Mouse (Mus musculus): ENCODE results near the gene Oaf.
A peak's percentile ranks its signal among the peaks of the same experiment; 100 is the strongest.

The Oaf gene

DNA sequence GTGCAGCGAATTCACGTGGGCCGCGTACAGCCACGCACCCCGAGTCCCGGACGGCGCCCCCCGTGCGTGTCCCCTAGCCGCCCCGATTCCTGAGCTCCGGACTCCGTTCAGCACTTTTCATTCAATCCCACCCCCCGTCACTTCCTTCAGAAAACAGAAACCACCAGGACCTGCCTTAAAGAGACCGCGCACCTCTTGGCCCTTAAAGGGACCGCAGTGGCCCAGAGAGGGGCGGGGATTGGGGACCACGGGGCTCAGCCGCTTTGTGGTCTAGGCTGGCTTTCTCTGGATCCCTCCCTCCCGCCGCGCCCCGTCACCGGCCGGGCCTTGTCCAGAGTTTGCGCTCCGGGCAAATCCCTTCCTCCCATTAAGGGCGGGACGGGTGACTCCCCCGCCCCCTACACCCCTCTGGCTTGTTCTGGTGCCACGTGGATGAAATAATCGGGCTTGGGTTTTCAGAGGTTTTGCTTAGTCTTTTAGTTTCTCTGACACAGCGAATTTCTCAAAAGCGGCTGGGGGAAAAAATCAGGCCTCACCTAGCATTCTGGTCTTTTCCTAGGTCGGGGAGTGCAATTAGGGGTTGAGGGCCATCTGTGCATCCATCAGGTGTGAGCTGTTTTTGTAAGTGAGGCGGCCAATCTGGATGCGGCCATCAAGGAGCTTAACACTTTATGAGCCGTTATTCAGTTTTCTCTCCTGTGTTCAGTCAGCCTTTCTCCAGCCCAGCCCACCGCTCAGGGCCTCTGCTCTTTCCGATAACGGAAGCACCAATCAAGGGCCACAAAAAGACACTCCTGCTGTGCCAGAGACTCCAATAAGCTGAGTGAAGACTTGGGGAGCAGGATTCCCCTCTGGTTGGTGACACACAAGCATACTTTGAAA lies at the start of gene Oaf:
Oaf (minus strand) TSS at position 200 of the 882 bp plus-strand sequence.
- peak; percentile 95 for DNase-seq

- peak; percentile 23 for DNase-seq
These were observed 47.2 kb upstream of the Oaf start for GRCm38 (mm10) chr9:43286870-43287269.

- no peak for DNase-seq
These were observed 45.6 kb upstream of the Oaf start for GRCm38 (mm10) chr9:43285281-43285680.

DNA sequence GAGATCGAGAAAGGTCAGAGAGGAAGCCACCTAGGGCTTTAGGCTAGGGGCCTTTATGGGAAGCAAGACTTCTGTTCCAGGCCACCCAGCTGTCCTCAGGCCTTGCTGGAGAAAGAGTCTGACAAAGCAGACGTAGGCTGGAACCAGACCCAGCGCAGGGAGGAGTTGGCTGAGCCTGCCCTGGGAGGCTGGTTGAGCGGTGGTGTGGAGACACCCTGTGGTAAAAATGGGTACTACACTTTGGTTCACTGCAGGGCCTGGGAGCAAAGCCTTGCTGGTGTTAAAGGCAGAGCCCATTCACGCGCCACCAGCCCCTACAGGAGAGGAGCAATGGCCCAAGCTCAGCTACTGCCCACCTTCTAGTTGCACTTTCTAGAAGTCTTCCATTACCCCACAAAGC lies 44.6 kb upstream of the Oaf start:
- DNase-seq, result peak; percentile 64

DNA sequence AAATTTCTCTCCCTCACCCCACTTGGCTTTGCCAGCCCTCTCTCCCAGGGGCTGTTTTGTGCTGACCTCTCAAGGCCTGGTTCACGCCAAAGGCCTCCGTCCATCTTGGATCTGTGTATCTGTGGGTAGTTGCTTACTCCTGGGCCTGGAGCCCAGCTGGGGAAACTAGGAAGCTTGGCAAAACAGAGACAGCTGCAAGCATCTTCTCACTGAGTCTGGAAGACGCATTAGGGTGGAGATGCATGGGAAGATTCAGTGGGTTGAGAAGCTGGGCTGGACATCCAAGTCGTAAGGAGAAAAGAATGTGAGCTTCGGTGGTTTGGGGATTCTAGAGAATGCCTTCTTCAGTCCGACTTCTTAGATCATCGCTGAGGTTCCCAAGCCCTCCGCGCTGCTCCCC lies 34.0 kb upstream of the Oaf start:
- DNase-seq, result no peak

- DNase-seq, result no peak
These were observed 32.2 kb upstream of the Oaf start for GRCm38 (mm10) chr9:43271761-43272518.

GRCm38 (mm10) chr9:43270723-43271252 lies 31.1 kb upstream of the Oaf start:
- no peak for DNase-seq

DNA sequence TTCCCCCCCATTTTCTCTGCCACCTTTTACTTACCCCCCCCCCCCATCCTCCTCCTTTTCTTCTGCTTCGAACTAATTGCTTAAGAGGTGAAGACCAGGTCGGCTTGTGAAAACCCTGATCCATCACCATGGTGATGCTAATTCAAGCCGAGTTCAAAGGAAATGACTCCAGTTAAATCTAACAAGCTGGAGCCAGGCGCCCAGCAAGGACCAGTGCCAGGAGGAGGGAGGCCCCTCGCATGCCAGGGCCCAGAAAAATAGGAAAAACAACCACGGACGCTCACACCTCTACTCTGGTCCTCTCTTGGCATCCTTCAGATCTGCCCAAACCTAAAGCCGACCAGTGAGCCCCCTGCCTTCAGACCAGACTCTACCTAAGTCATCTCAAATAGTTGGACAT lies 29.5 kb upstream of the Oaf start:
- DNase-seq, result no peak

DNA sequence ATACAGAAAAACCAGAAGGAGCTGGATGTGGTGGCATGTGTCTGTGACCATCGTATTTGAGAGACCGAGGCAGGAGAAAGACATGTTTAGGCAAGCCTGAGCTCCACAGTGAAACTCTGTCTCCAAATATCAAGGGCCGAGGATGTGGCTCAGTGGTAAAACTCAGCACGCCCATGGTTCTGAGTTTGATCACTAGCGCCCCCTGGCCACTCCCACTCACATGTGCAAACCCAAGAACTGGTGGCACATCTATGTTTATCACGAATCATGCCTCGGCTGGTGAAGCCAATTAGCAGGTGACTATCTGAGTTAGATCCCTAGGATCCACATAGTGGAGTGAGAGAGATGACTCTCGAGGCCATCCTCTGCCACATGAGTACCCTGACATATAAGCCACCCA lies 27.6 kb upstream of the Oaf start:
- DNase-seq, result no peak

DNA sequence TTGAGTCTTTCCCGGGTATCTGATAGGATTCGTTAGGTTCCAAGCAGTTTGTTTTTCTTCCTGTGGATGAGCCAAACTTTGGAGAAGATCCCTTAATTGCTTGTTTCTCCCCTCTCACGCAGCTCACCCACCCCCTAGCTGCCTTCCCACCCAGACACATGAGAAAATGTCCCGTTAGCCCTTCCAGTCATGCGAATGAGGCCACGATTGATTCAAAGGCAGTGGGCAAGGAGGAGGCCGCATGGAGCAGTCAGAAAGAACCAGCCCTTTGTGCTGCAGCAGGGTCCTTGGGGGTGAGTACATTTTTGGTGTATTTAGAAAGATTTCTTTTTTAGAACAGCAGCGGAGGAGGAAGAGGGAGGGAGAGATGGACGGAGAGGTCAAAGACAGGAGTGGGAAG lies 25.5 kb upstream of the Oaf start:
- no peak for DNase-seq

DNA sequence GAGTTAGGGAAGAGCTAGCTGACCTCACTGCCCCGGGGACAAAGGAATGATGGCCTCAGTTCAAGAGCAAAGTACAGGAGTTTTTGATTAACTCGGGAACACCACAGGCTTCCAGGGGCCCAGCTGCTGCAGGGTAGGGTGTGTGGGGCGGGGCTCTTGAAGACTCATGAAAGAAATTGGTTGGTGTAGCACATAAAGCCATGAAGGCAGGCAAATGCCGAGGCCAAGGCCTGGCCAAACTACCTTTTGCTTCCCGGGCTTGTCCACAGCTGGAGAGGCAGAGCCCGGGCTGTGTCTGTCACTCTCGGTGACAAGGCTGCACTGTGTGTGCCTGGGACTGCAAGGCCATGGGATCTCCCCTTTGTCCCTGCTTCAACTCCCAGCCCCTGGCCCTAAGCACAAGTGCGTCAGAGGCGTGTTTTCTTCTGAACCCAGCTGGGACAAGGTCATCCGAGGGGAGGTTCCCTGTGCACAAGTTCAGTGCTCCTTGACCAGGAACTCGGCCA lies 24.3 kb upstream of the Oaf start:
- peak; percentile 95 for DNase-seq

DNA sequence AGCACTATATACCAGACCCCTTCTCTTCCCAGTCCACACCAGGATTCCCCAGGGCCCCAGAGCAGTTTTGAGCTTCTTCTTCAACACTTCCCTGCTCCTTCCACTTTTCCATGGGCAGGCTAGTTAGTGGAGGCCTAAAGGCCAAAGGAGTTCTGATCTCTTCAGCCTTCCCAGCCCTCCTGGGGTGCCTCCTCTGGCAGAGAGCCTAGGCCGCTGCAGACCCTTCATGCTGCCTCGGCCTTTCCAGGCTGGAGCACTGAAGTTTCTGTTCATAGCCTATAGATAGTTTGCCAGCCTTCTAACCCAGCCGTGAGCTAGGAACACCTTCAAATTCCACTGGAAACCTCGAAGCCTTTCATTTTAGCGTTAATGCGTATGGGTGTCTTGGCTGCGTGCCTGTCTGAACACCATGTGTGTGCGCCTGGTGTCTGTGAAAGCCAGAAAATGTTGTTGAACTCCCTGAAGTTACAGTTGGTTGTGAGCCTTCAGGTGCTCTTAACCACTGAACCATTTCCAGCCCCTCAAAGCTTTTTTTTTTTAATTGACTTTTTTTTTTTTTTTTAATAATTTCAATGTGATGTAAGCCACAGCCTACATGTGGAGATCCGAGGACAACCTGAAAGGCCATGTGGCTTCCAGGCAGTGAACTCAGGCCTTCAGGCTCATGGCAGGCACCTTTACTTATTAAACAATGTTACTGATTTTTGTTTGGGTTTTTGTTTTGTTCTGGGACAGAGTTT lies 23.3 kb upstream of the Oaf start:
- DNase-seq, result peak; percentile 63

- DNase-seq, result no peak
These were observed 22.7 kb upstream of the Oaf start for GRCm38 (mm10) chr9:43262390-43262789.

DNA sequence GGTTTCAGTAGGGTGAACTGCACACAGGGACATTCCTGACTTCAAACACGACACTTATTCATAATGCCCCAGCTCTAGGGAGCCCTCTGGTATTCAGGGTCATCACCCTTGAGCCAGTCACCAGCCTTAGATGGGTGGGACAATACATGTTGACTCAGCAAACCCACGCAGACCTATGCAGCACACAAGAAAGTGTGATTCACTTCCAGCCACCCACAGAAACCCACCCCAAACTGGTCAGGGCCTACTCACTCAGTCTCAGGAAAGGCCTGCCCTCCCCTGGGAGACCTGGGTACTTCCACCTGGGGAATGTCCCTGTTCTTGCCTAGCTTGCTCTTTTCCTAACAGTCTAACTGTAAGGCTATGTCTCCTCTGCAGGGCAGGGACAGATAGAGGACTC lies 22.2 kb upstream of the Oaf start:
- no peak for DNase-seq

DNA sequence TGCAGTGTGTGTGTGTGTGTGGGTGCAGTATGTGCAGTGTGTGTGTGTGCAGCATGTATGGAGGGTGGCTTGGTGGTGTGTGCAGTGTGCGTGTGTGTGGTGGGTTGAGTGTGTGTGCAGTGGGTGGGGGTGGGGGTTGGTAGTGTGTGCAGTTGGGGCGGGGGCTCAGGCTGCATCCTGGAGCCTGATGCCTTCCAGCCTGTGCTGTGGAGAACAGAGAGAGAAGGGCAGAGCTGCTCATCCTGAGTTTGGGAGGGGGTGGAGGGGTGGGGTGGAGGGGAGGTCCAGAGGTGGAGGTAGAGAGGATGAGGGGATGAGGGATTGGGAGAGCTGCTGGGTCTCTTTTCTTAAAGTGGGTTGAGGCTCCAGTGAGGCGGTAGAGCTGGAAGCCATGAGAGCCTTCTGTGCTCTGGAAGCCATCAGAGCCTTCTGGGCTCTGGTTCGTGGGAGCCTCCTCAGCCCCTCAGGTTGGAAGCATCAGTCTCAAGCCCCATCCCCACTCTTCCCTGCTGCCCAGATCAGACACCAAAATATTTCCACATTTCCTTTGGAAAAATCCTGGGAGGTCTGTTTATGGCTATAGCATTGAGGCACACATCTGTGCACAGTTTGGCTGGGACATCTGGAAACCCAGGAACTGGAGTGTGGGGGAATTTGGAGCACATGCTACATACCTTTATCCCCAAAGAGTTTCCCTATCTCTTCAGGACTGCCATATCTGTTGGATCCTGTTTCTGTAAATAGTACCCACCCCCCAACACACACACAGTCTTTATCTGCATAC lies 21.6 kb upstream of the Oaf start:
- no peak for DNase-seq

DNA sequence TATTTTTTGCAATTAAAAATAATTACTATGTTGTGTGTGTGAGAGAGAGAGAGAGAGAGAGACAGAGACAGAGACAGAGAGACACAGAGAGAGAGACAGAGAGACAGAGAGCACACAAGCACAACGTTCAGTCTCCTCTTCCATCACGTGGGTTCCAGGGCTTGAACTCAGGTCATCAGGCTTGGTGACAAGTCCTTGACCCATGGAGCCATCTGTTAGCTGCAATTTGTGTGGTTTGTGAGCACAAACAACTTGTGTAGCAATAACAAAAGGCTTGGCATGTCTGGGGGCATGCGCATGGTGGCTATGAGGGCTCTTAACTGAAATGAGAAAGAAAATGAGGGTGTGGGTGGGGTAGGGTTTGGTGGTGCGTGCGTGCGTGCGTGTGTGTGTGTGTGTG lies 20.9 kb upstream of the Oaf start:
- no peak for DNase-seq

DNA sequence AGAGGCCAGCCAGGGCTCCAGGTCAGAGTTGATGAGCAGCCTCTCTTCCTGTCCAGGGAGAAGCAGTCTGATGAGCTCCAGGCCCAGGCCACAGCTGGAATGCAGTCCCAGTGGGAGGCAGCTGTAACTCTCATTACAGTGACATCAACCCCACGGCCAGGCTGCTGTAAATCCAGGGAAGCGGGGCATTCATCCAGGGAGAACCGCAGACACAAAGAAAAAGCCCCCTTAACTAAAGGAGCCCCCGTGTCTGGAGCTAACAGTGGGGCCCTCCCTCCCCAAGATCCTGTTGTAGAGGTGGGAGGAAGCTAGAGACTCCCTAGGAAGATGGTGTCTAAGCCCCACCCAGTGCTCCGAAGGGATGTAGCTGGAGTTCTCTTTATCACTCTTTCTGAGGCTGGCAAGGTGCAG lies 13.6 kb upstream of the Oaf start:
- peak; percentile 56 for DNase-seq

DNA sequence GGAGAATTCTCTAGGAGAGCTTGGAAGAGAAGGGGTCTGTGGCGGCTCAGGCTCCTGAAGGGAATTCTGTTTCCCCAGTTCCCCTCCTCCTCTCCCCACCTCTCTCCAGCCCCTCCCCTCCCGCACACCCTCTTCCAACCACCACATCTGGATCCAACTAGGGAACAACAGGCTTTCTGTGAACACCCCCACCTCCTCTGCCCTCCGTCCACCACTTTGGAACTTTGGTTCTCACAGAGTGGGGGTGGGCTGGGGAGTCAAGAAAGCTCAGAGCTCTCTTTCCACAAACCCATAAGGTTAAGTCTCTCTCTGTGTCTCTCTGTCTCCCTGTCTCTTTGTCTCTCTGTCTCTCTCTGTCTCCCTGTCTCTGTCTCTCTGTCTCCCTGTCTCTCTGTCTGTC lies 13.1 kb upstream of the Oaf start:
- DNase-seq, result no peak

- DNase-seq, result no peak
These were observed 12.1 kb upstream of the Oaf start for GRCm38 (mm10) chr9:43251786-43252185.

GRCm38 (mm10) chr9:43246738-43247180 lies 7.0 kb upstream of the Oaf start:
- no peak for DNase-seq

GRCm38 (mm10) chr9:43245801-43246570 lies 6.3 kb upstream of the Oaf start:
- no peak for DNase-seq
